Mouse (Mus musculus): ENCODE data around the gene D11Wsu47e.

D11Wsu47e gene

GRCm38 (mm10) chr11:113735151-113735550, 50.9 kb downstream of the D11Wsu47e start:
- DNase-seq (ENCODE audit: low read depth, low spot score), result no peak

- no peak for DNase-seq (ENCODE audit: low read depth, low spot score)
These were observed 52.8 kb downstream of the D11Wsu47e start for GRCm38 (mm10) chr11:113736848-113737552.

GRCm38 (mm10) chr11:113737553-113737854, 53.3 kb downstream of the D11Wsu47e start:
- no peak for DNase-seq (ENCODE audit: low read depth, low spot score)

- no peak for DNase-seq (ENCODE audit: low read depth, low spot score)
These were observed 53.7 kb downstream of the D11Wsu47e start for GRCm38 (mm10) chr11:113737912-113738311.

GRCm38 (mm10) chr11:113739213-113739612, 55.0 kb downstream of the D11Wsu47e start:
- no peak for DNase-seq (ENCODE audit: low read depth, low spot score)

GRCm38 (mm10) chr11:113740100-113740499, 55.9 kb downstream of the D11Wsu47e start:
- no peak for DNase-seq (ENCODE audit: low read depth, low spot score)

- no peak for DNase-seq (ENCODE audit: low read depth, low spot score)
These were observed 58.8 kb downstream of the D11Wsu47e start for GRCm38 (mm10) chr11:113742998-113743397.

Measured in forelimb bud, embryonic 11.5 days (tissue).